Mouse (Mus musculus) Patski (cell line): ENCODE results near the gene Ece1. TPM values are rescaled to one million over a fixed set of nuclear protein-coding genes. Genes with fewer than 3 reads are reported as not detected.

Experiments
- ATAC-seq: fragments of 100-300 bp; one replicate; pipeline ENCODE4 v1.8.0; 2021
- CTCF ChIA-PET: fragments of 350-600 bp; sonication (Branson Sonifier 250); formaldehyde crosslinking; loops from one replicate; lab custom pipeline; 2022; ENCODE audit warnings: inconsistent platforms; lab: Charles Lee
- POLR2A ChIA-PET: fragments of 350-600 bp; sonication (Branson Sonifier 250); formaldehyde crosslinking; loops from one replicate; lab custom pipeline; 2022; ENCODE audit warnings: antibody characterized with exemption, inconsistent platforms; lab: Charles Lee
- DNase-seq: peaks from one replicate; pipeline ENCODE4 v3.0.0-alpha.2; 2011; ENCODE audit warnings: low read depth, low spot score
- H3K27me3 ChIP-seq: fragments of 371-371 bp; one replicate; pipeline ENCODE4 v1.5.1; 2021
- CTCF ChIP-seq: fragments of 100-300 bp; IDR thresholded peaks from one replicate; pipeline ENCODE4 v1.5.1; 2021
- in situ Hi-C: fragments of 300-500 bp; cut with MboI; formaldehyde crosslinking; loops from 3 replicates; pipeline ENCODE4 v1.11.1; 2018; ENCODE audit warnings: low pct_unique_long_range_greater_than_20kb, mixed read lengths
- polyA plus RNA-seq: library from polyadenylated mRNA; unstranded; gene quantifications from one replicate; pipeline ENCODE4 v1.2.3, GENCODE M21; 2021

The Ece1 gene
- 147 TPM for polyA plus RNA-seq

DNA sequence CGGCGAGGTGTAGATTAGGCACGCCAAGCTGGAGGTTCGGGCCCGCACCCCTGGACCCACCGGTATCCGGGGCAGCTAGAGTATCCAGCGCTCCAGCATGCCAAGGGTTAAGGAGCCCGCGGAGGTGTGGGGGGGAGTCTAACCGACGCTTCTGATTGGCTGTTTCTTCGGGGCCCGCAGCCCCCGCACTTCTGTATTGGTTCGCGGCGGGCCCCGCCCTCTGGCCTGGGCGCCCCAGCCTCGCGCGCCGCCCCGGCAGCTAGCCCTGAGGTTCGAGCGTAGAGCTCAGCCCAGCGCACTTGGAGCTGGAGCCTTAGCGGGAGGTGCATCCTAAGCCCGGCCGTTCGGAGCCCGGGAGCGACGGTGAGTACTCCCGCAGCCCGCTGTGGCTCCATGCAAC lies at the start of gene Ece1:
Gene Ece1 (plus strand): TSS at position 219 of the 400 bp plus-strand sequence.
- in situ Hi-C loops = no loop called here
- ChIA-PET CTCF (interaction anchor here (1.4 to 2.2 kb wide), 3 partner anchors 30 to 92 kb away, joined by 3 to 19 read pairs (median 4); no protein-coding TSS in a partner anchor), POLR2A (interaction anchor here (0.7 to 2.5 kb wide), 3 partner anchors 15 to 83 kb away, joined by 3 to 5 read pairs (median 3); no protein-coding TSS in a partner anchor)
- TF ChIP-seq CTCF = no peak
- DNase-seq = no peak
- no peaks in the 10 kb centered on the region for H3K27me3 ChIP-seq
- ATAC-seq = peak; percentile 78

DNA sequence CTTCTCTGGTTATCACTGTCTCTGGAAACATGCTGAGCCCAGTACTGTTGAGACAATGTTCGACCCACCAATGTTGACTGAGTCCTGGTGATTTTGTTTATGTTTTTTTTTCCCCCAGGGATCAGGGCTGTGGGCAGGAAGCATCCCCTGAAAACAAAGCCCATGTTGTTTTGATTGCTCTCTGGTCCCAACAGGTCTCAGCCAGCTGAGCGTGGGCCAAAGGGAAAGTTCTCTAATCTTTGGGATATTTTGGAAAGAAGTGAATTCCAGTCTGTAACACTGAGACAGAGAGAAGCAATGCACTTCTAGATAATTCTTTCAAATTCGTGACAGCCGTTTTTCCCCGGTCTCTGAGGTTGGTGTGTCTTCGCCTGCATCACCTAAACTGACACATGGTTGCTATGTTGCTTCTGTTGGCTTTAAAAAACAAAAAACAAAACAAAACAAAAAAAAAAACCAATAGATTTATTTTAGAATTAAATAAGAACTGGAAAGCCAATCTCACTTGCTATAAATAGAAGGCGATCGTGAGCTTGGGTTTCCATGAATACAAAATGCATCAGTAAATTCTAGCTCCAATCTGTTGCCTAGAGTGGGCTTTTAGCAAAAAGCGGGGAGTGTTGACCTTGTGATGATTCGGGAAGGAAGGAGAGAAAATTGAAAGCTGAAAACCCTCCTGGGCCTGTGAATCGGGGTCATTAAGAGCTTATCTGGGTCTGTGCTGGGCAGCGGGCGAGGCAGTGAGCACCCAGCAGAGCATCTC lies 48.9 kb upstream of the Ece1 start:
- in situ Hi-C loops = no loop called here
- DNase-seq (no peak), ATAC-seq (no peak)
- TF ChIP-seq CTCF = no peak
- no peaks in the 10 kb centered on the region for H3K27me3 ChIP-seq
- POLR2A ChIA-PET = no interaction called here
- CTCF ChIA-PET = no interaction called here

GRCm38 (mm10) chr4:137814140-137814539 lies 47.9 kb upstream of the Ece1 start:
- ChIA-PET POLR2A (no interaction called here), CTCF (no interaction called here)
- ATAC-seq = no peak
- in situ Hi-C loops = no loop called here
- no peak for TF ChIP-seq CTCF
- no peak for DNase-seq
- H3K27me3 ChIP-seq = no peaks in the 10 kb centered on the region

GRCm38 (mm10) chr4:137815473-137815872 lies 46.6 kb upstream of the Ece1 start:
- ChIA-PET POLR2A (interaction anchor here (0.6 kb wide), 1 partner anchor 119 kb away, joined by 3 read pairs; no protein-coding TSS in a partner anchor), CTCF (no interaction called here)
- no peak for DNase-seq
- no peak for ATAC-seq
- H3K27me3 ChIP-seq = no peaks in the 10 kb centered on the region
- TF ChIP-seq CTCF = no peak
- in situ Hi-C loops = no loop called here

- CTCF ChIA-PET = no interaction called here
- H3K27me3 ChIP-seq = no peaks in the 10 kb centered on the region
- in situ Hi-C loops = no loop called here
- POLR2A ChIA-PET = interaction anchor here (1.1 kb wide), 1 partner anchor 62 kb away, joined by 3 read pairs; no protein-coding TSS in a partner anchor
- DNase-seq (no peak), ATAC-seq (no peak)
- TF ChIP-seq CTCF = no peak
Measured at GRCm38 (mm10) chr4:137816216-137816615, 45.8 kb upstream of the Ece1 start.

DNA sequence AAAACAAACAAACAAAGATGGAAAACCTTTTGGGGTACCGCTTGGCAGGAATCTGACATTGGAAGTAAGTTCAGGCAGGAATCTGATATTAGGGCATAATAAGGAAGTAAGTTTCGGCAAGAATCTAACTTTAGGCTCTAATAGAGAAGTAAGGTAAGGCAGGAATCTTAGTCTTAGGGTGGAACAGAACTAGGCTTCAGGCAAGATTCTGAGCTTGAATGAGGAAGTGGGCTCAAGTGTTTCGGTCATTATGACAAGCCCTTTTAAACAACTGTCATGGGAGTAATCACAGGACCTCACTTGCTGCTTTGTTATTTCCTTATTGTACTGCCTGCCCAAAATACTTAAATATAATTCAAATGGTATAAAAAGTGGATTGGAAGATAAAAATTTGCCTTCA lies 43.7 kb upstream of the Ece1 start:
- no peak for TF ChIP-seq CTCF
- no peak for DNase-seq
- in situ Hi-C loops = no loop called here
- POLR2A ChIA-PET = no interaction called here
- no peak for ATAC-seq
- H3K27me3 ChIP-seq = no peaks in the 10 kb centered on the region
- CTCF ChIA-PET = no interaction called here

GRCm38 (mm10) chr4:137819487-137819886 lies 42.5 kb upstream of the Ece1 start:
- ATAC-seq (no peak), DNase-seq (no peak)
- in situ Hi-C loops = no loop called here
- CTCF ChIA-PET = no interaction called here
- no peak for TF ChIP-seq CTCF
- POLR2A ChIA-PET = no interaction called here
- no peaks in the 10 kb centered on the region for H3K27me3 ChIP-seq

DNA sequence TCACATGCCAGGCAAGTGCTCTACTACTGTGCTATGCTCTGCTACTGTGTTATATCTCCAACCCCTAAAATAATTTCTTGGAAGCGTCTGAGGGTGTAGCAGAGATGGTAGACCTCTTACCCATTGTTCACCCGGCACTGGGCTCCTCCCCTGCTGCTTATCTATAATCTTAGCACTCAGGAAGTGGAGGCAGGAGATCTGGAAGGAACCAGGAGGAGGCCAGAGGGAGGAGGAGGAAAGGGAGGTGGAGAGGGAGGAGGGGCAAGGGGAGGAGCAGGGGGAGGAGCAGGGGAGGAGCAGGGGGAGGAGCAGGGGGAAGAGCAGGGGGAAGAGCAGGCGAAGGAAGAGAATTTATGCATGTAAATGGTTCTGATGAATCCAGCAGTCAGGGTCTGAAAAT lies 41.3 kb upstream of the Ece1 start:
- ChIA-PET CTCF (no interaction called here), POLR2A (no interaction called here)
- no peak for ATAC-seq

DNA sequence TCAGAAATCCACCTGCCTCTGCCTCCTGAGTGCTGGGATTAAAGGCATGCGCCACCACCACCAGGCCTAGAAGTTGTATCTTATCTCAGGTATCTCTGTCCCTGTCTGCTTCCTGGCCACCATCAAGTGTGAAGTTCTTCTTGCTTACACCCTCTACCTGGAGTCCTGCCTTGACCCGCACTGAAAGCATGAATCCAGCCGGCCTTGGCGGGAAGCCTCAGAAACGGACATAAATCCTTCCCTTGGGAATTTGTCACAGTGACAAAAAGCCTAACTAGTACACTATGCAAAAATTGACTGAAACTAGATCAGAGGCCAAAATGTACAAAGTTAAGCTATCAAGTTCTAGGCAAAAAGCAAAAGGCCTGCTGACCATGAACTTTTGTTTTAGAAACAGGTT lies 39.5 kb upstream of the Ece1 start:
- H3K27me3 ChIP-seq = no peaks in the 10 kb centered on the region
- CTCF ChIA-PET = no interaction called here
- TF ChIP-seq CTCF = no peak
- POLR2A ChIA-PET = no interaction called here
- in situ Hi-C loops = no loop called here
- ATAC-seq = no peak
- no peak for DNase-seq

More for the DNA sequence above, 41.3 kb upstream of the Ece1 start:
- no peak for DNase-seq
- in situ Hi-C loops = no loop called here
- H3K27me3 ChIP-seq = no peaks in the 10 kb centered on the region
- no peak for TF ChIP-seq CTCF

DNA sequence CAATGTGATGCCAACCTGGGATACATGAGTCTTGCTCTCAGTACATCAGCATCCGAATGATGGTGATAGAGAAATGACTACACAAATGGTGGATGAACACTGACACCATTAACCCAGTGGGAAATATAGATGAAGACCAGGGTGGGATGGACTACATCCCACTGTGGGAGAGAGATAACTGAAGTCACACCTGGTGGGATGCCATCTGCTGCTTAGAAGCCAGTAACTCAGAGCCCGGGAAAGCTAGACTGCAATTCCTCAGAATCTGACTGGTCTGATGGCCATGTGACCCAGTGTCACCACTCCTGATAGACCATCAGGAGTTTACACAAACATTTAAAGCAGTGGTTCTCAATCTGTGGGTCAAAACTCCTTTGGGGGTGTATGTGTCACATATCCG lies 38.5 kb upstream of the Ece1 start:
- DNase-seq = no peak
- no peak for TF ChIP-seq CTCF
- H3K27me3 ChIP-seq = no peaks in the 10 kb centered on the region
- no peak for ATAC-seq
- CTCF ChIA-PET = no interaction called here
- in situ Hi-C loops = no loop called here
- POLR2A ChIA-PET = interaction anchor here (0.7 kb wide), 1 partner anchor 19 kb away, joined by 8 read pairs; no protein-coding TSS in a partner anchor

GRCm38 (mm10) chr4:137824881-137825280 lies 37.2 kb upstream of the Ece1 start:
- no peak for ATAC-seq
- no peak for TF ChIP-seq CTCF

More at GRCm38 (mm10) chr4:137824881-137825280, 37.2 kb upstream of the Ece1 start:
- ChIA-PET POLR2A (no interaction called here), CTCF (no interaction called here)
- DNase-seq = no peak
- in situ Hi-C loops = no loop called here
- H3K27me3 ChIP-seq = no peaks in the 10 kb centered on the region
